Mouse (Mus musculus): Measurements from ENCODE around the gene Gm10300. TPM values are rescaled to one million over a fixed set of nuclear protein-coding genes. Genes with fewer than 3 reads are reported as not detected.

Gene Gm10300
- polyA plus RNA-seq, 1 experiment: 0.15 TPM

DNA sequence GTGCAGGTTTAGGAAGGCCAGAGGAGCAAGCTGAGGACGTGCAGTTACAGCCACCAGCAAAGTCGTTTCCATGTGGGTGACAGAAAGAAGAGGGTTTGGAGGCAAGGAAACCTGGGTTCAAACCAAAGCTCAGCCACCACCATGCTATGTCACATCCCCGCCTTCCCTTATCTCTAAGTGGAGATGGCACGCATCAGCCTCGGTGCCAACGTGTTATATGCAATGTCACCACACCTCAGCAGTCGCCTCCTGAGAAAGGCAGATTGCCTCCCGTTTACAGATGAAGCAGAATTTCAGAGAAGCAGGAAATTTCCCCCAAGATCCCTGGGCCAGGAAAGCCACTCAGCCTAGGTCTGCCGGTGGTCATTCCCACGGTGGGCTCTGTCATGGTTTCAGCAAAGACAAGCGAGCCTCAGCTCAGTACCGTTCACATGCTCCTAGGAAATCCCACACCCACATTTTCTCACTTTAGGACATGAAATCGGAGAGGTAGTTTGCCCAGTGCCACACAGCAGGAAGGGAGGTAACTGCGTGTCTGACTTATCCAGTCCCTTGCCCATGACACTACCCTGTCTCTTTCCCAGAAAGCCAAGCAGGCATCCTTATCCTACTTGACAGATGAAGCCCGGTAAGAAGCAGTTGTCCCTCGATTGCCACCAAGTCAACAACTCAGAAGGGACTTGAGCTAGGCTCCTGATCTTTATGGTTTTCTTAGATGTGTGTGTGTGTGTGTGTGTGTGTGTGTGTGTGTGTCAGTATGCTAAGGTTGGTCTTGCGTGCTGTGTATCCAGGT, 14.3 kb upstream of the Gm10300 start:
- H3K4me1 ChIP-seq (ENCODE audit: control insufficient read depth, insufficient read depth, low read length): peaks cover 13% of the 10 kb centered on the region
- H3K4me3 ChIP-seq (replicated peaks; ENCODE audit: insufficient read depth, low read depth, low read length): no peak overlapping the region
- H3K27me3 ChIP-seq (ENCODE audit: control insufficient read depth, insufficient read depth, low read length): no peaks in the 10 kb centered on the region
- no peak for DNase-seq
- TF ChIP-seq CTCF (IDR thresholded peaks at IDR 0.05; ENCODE audit: borderline replicate concordance, insufficient read depth, low read depth, low read length) (no peak), POLR2A (IDR thresholded peaks at IDR 0.05; ENCODE audit: borderline replicate concordance, insufficient read depth, low read length) (no peak)
- no peak overlapping the region for H3K27ac ChIP-seq (ENCODE audit: insufficient read depth, low read length)
- 59% methylated on average over 17 of the region's 17 CpGs for WGBS

DNA sequence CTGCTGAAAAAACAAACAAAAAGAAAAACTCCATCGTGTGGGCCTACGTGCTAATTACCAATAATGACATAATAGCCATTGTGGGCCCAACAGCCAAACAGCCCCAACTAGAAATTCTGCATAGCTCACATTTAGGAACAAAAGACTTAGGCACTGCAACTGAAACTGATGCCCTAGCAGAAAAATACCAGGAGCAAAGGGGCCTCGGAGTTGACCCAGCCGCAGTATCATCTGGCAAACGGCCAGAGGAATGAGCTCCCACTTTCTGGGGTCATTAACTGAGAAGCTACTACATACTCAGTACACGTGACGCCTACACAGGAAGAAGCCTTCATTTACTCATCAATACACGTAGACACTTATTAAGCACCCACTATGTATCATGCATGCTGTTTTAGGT, 12.2 kb upstream of the Gm10300 start:
- no peak for DNase-seq
- peaks cover 31% of the 10 kb centered on the region for H3K4me1 ChIP-seq (ENCODE audit: control insufficient read depth, insufficient read depth, low read length)
- no peak for TF ChIP-seq POLR2A (IDR thresholded peaks at IDR 0.05; ENCODE audit: borderline replicate concordance, insufficient read depth, low read length)
- no peak for TF ChIP-seq CTCF (IDR thresholded peaks at IDR 0.05; ENCODE audit: borderline replicate concordance, insufficient read depth, low read depth, low read length)
- H3K4me3 ChIP-seq (replicated peaks; ENCODE audit: insufficient read depth, low read depth, low read length): no peak overlapping the region
- H3K27me3 ChIP-seq (ENCODE audit: control insufficient read depth, insufficient read depth, low read length): no peaks in the 10 kb centered on the region
- 73% methylated on average over 8 of the region's 8 CpGs for WGBS
- H3K27ac ChIP-seq (ENCODE audit: insufficient read depth, low read length): no peak overlapping the region

DNA sequence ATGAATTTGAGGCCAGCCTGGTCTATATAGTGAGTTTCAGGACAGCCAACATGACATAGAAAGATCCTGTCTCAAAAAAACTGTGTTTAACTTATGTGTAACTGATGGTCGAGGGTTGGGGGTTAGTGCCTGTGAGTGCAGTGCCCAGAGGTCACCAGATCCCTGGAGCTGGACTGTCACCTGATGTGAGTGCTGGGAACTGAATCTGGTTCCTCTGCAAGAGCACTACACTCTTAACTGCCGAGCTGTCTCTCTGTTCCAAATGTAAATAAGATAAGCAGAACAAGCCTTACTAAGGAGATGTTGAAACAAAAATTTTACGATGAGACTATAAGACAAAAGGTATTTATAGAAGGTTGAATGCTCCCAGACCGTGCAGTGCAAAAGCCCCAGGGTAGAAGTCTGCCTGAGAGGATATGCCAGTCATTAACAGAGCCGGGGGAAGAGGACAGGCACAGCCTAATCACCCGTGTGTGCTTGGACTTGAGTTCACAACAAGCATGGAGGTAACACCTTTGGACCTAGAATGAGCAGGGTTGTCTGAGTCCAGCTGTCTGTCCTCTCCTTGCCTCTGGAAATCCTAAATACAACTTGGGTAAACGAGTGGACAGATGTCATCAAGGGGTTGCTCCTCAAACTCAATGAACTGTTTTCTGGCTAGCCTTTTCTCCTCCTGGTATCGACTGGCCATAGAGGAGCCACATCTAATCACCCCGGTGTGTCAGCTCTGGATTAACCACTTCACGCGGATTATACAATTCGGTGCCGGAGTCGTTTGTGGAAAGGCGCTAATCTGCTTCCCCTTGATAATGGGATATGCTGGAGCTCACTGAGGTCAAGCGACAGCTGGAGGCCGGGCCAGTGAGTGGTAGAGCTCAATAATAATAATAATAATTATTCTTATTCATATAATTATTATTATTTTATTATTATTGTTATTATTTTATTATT, 11.3 kb upstream of the Gm10300 start:
- Histone ChIP-seq H3K27me3 (ENCODE audit: control insufficient read depth, insufficient read depth, low read length) (no peaks in the 10 kb centered on the region), H3K4me3 (replicated peaks; ENCODE audit: insufficient read depth, low read depth, low read length) (no peak overlapping the region), H3K4me1 (ENCODE audit: control insufficient read depth, insufficient read depth, low read length) (peaks cover 39% of the 10 kb centered on the region), H3K27ac (ENCODE audit: insufficient read depth, low read length) (no peak overlapping the region)
- TF ChIP-seq CTCF (IDR thresholded peaks at IDR 0.05; ENCODE audit: borderline replicate concordance, insufficient read depth, low read depth, low read length) (no peak), POLR2A (IDR thresholded peaks at IDR 0.05; ENCODE audit: borderline replicate concordance, insufficient read depth, low read length) (no peak)
- DNase-seq: no peak
- 80% methylated on average over 17 of the region's 17 CpGs for WGBS

DNA sequence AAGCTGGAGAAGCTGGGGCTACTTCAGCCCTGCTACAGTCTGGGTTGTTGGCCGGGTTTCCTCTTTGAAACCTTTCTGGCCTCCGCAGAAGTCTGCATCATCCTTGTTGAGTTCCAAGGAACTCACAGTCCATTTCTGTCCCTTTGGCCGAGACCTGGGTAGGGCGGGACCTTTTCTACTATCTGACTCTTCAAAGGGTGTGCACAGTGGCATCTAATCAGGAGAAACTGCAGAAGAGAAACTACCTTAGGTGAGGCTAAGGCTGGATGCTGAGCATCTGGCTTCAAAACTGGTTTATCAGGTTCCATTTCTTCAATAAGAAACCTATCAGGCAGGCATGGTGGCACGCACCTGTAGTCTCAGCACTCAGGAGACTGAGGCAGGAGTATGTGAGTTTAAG, 9.9 kb upstream of the Gm10300 start:
- peak in 1 of 2 experiments; percentile 16 for DNase-seq
- Histone ChIP-seq H3K4me3 (replicated peaks; ENCODE audit: insufficient read depth, low read depth, low read length) (no peak overlapping the region), H3K4me1 (ENCODE audit: control insufficient read depth, insufficient read depth, low read length) (peaks cover 42% of the 10 kb centered on the region), H3K27ac (ENCODE audit: insufficient read depth, low read length) (no peak overlapping the region), H3K27me3 (ENCODE audit: control insufficient read depth, insufficient read depth, low read length) (no peaks in the 10 kb centered on the region)
- 73% methylated on average over 5 of the region's 5 CpGs for WGBS
- no peak for TF ChIP-seq CTCF (IDR thresholded peaks at IDR 0.05; ENCODE audit: borderline replicate concordance, insufficient read depth, low read depth, low read length)
- no peak for TF ChIP-seq POLR2A (IDR thresholded peaks at IDR 0.05; ENCODE audit: borderline replicate concordance, insufficient read depth, low read length)

DNA sequence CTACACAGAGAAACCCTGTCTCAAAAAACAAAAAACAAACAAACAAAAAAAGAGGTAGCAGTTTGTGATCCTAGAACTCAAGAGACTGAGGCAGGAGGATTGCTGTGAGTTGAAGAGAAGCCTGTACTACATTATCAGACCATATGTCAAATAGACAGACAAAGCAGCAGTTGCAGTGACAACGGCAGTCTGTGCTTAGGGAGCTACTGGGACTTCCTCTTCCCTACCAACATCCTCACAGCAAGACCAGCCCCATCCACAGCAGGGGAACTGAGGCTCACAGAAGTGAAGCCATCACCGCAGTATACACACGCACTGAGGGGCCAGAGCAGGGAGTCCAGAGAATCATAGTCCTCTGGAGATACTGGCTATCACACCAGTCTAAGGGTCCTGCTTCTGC, 8.9 kb upstream of the Gm10300 start:
- H3K27me3 ChIP-seq (ENCODE audit: control insufficient read depth, insufficient read depth, low read length): no peaks in the 10 kb centered on the region
- no peak for DNase-seq
- H3K4me1 ChIP-seq (ENCODE audit: control insufficient read depth, insufficient read depth, low read length): peaks cover 36% of the 10 kb centered on the region
- peak overlapping the region; percentile 84 for H3K27ac ChIP-seq (ENCODE audit: insufficient read depth, low read length)
- no peak for TF ChIP-seq CTCF (IDR thresholded peaks at IDR 0.05; ENCODE audit: borderline replicate concordance, insufficient read depth, low read depth, low read length)
- TF ChIP-seq POLR2A (IDR thresholded peaks at IDR 0.05; ENCODE audit: borderline replicate concordance, insufficient read depth, low read length): no peak
- 28% methylated on average over 3 of the region's 3 CpGs for WGBS
- no peak overlapping the region for H3K4me3 ChIP-seq (replicated peaks; ENCODE audit: insufficient read depth, low read depth, low read length)

DNA sequence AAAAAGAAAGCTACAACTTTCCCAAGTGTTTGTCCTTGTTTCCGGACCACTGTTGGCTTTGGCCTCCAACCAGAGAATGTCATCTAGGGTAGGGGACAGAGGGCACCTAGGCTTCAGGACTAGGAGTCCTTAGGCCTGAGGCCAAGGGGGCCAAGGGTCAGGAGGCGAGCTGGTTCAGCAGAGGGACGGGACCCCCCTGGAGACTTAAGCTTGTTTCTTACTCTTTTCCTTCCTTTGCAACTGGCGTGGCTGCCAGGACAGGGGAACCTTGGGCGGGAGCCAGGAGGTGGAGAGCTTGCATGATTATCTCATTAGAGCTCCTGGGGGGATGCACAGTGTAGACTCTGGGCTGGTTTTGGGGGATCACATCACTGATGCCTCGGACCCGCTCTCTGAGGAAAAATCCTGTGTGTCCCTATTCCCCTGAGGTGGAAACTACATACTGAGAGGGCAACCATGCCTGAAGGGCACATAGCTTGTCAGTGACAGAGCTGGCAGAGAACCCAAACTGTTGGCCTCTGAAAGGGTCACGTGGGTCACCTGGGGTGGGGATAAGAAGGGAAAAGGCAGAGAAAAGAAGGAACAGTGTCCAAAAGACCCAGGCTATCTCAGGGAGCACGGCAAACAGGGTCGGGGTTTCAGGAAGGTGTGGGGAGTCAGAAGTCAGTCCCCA, 8.3 kb upstream of the Gm10300 start:
- 17% methylated on average over 10 of the region's 10 CpGs for WGBS
- TF ChIP-seq CTCF (IDR thresholded peaks at IDR 0.05; ENCODE audit: borderline replicate concordance, insufficient read depth, low read depth, low read length): no peak
- peak; percentile 68 to 73 for DNase-seq
- H3K27ac ChIP-seq (ENCODE audit: insufficient read depth, low read length): peak overlapping the region; percentile 84
- peaks cover 36% of the 10 kb centered on the region for H3K4me1 ChIP-seq (ENCODE audit: control insufficient read depth, insufficient read depth, low read length)
- no peak overlapping the region for H3K4me3 ChIP-seq (replicated peaks; ENCODE audit: insufficient read depth, low read depth, low read length)
- no peaks in the 10 kb centered on the region for H3K27me3 ChIP-seq (ENCODE audit: control insufficient read depth, insufficient read depth, low read length)

DNA sequence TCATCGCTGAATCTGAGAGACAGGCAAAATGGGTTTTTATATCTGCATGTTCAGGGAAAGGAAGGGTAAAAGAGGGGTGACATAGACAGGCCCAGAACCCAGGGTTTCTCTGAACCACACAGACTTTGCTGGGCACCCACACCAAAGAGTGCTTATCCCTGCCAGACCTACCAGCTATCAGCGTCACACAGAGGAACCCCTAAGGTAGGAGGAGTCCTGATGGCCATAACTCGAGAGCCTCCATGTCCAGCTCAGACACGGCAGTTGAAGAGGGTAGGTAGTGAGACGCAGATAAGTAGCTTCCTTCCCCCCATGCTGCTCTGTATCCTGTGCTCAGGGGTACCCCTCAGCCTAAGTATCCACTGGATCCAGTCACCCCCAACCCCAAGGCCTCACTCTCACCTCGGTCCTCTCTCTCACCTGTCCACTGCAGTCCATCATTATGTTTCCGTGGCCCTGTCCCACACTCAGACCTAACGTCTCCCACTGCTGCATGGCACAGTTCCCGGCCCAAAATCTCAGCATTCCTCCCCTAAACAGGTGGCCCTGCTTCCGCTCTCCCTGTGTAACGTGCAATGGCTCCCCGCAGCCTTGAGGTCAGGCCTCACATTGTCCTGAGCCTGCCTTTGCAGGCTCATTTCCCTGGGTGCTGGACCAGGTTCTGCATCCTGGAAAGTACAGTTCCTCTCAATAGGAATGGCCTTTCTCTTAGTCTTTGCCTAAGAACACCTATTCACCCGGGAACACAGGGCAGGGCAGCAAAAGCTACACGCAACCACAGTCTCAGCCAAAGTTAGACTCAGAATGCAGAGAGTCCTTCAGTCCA, 7.2 kb upstream of the Gm10300 start:
- TF ChIP-seq CTCF (IDR thresholded peaks at IDR 0.05; ENCODE audit: borderline replicate concordance, insufficient read depth, low read depth, low read length) (no peak), POLR2A (IDR thresholded peaks at IDR 0.05; ENCODE audit: borderline replicate concordance, insufficient read depth, low read length) (no peak)
- H3K4me1 ChIP-seq (ENCODE audit: control insufficient read depth, insufficient read depth, low read length): peaks cover 36% of the 10 kb centered on the region
- peak overlapping the region; percentile 84 for H3K27ac ChIP-seq (ENCODE audit: insufficient read depth, low read length)
- no peaks in the 10 kb centered on the region for H3K27me3 ChIP-seq (ENCODE audit: control insufficient read depth, insufficient read depth, low read length)
- DNase-seq: peak; percentile 72 to 73
- WGBS: 19% methylated on average over 14 of the region's 14 CpGs
- H3K4me3 ChIP-seq (replicated peaks; ENCODE audit: insufficient read depth, low read depth, low read length): no peak overlapping the region

Data from cerebellum, adult 2 months (tissue).